Mouse (Mus musculus) forebrain, embryonic 13.5 days (tissue): Measurements from ENCODE around the gene Kif3a. TPM values are rescaled to one million over a fixed set of nuclear protein-coding genes. Genes with fewer than 3 reads are reported as not detected.

Source experiments
- ATAC-seq: fragments of 200-750 bp; cut with Nextera tagmentation; 2 replicates; pipeline ENCODE4 v1.8.0; 2017
- H3K27ac ChIP-seq: fragments of 300-500 bp; sonication (generic); 2 replicates; pipeline ENCODE4 v1.5.1; 2015; ENCODE audit warnings: inconsistent platforms, mild to moderate bottlenecking, moderate library complexity
- H3K27me3 ChIP-seq: fragments of 300-500 bp; sonication (generic); 2 replicates; pipeline ENCODE4 v1.6.1; 2015; ENCODE audit warnings: mild to moderate bottlenecking, inconsistent platforms
- H3K36me3 ChIP-seq: fragments of 300-500 bp; sonication (generic); 2 replicates; pipeline ENCODE4 v1.6.1; 2015; ENCODE audit warnings: mild to moderate bottlenecking, inconsistent platforms; ENCODE audit not compliant: poor library complexity, severe bottlenecking
- H3K4me1 ChIP-seq: fragments of 300-500 bp; sonication (generic); 2 replicates; pipeline ENCODE4 v1.6.1; 2015; ENCODE audit warnings: inconsistent platforms
- H3K4me2 ChIP-seq: fragments of 300-500 bp; sonication (generic); 2 replicates; pipeline ENCODE4 v1.6.1; 2015; ENCODE audit warnings: inconsistent platforms, mild to moderate bottlenecking, moderate library complexity
- H3K4me3 ChIP-seq: fragments of 300-500 bp; sonication (generic); 2 replicates; pipeline ENCODE4 v1.5.1; 2015; ENCODE audit warnings: mild to moderate bottlenecking, inconsistent platforms
- H3K9ac ChIP-seq: fragments of 300-500 bp; sonication (generic); 2 replicates; pipeline ENCODE4 v1.6.1; 2015; ENCODE audit warnings: mild to moderate bottlenecking, inconsistent platforms
- H3K9me3 ChIP-seq: fragments of 300-500 bp; sonication (generic); replicated peaks from 2 replicates; pipeline ENCODE4 v1.6.1; 2016; ENCODE audit warnings: inconsistent platforms
- WGBS: fragments of 180-500 bp; shearing (Covaris S2); methylation state at CpG from one replicate; pipeline ENCODE4 v1.1.7; 2015; 5-methylcytosine and 5-hydroxymethylcytosine counted together
- polyA plus RNA-seq: library from polyadenylated mRNA; unstranded; fragments of >200 nt; fragmentation: Nextera tagmentation; extraction: Ambion mirVana; gene quantifications from 2 replicates; pipeline ENCODE4 v1.2.1, GENCODE M21; 2015

The Kif3a gene
- polyA plus RNA-seq, 1 experiment from 2014 or later, result 199 TPM

DNA sequence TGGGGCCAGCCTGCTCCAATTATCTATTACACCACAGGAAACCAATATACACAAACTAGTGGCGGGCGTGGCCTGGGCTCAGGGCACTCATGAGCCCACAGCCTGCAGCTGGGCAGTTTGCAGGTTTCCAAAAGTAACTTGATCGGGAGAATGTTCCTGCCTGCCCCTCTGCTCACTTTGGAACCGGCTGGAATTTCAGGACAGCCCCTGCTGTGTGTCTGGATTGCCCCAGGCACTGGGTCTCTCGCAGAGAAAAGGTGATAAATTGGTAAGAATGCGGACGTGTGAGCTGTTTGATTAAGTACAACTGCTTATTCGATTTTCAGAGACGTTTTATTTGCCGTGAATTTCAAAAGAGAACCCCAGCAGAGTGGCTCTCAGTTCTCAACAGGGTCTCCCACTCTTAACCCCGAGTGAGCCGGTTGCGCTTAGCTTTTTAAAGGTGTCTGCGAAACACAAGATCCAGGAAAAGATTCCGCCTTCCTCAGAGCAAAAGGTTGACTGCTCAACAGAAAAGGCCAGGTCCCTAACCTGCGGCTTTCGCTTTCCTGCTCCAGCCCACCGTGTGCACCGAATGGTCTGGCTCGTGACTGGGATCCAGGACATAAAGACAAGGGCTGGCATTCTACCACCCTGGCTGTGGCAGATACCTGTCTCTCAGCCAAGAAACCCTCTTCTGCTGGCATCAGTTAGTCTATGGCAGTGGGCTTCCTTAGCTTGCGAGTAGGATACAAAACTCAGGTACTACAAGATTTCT lies 70.0 kb downstream of the Kif3a start:
- H3K36me3 ChIP-seq, result no peaks in the 10 kb centered on the region
- peaks cover 8% of the 10 kb centered on the region for H3K4me1 ChIP-seq
- H3K27ac ChIP-seq, result no peak overlapping the region
- WGBS, result 24% methylated on average over 21 of the region's 21 CpGs
- peaks cover 21% of the 10 kb centered on the region for H3K27me3 ChIP-seq
- H3K9ac ChIP-seq, result peak overlapping the region; percentile 5; the same call in 1 of the 2 replicates
- no peak overlapping the region for H3K4me2 ChIP-seq
- ATAC-seq, result no peak
- H3K4me3 ChIP-seq, result no peak overlapping the region
- no peaks in the 10 kb centered on the region for H3K9me3 ChIP-seq

DNA sequence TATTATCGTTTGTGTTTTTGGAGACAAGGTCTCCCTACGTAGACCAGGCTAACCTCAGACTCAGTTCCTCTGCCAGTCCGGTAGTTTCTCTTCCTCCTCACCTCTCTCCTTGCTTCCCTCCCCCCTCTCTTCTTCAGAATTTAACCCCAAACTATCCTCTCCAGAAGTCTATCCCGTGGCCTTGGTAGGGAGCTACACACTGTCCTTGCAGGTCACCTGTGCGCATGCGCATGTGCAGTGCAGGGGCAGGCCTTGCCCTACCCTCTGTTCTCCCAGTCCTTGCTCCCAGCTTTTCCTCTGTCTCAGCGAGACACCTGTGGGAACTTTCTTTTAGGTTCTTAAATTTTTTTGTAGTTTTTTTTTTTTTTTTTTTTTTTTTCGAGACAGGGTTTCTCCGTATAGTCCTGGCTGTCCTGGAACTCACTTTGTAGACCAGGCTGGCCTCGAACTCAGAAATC lies 70.7 kb downstream of the Kif3a start:
- ATAC-seq, result no peak
- no peaks in the 10 kb centered on the region for H3K9me3 ChIP-seq
- peaks cover 21% of the 10 kb centered on the region for H3K27me3 ChIP-seq
- no peak overlapping the region for H3K4me3 ChIP-seq
- H3K36me3 ChIP-seq, result no peaks in the 10 kb centered on the region
- 82% methylated on average over 10 of the region's 10 CpGs for WGBS
- peaks cover 8% of the 10 kb centered on the region for H3K4me1 ChIP-seq
- no peak overlapping the region for H3K4me2 ChIP-seq
- no peak overlapping the region for H3K27ac ChIP-seq
- H3K9ac ChIP-seq, result no peak overlapping the region

DNA sequence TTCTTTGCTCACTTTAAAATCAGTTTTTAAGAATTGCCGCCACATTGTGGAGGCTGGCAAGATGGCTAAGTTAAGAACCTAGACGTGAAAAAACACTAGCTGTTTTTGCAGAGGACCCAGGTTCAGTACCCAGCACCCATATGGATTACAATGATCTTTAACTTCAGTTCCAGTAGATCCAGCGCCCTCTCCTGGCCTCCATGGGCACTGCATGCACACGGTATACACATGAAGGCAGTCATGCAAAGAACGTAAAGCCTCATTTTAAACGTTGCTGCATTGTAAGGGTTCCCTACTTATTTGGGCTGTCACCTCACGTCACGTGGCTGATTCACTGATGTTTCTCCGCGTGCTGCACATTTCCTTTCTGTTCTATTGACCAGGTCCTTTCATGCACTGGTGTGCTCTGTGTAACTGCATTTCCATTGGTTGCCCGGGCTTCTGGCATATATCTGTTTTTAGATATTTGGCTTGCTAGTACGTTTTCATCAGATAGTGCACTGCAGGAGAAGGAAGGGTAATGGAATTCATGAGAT lies 75.6 kb downstream of the Kif3a start:
- no peak overlapping the region for H3K27ac ChIP-seq
- no peak overlapping the region for H3K9ac ChIP-seq
- H3K27me3 ChIP-seq, result no peaks in the 10 kb centered on the region
- no peaks in the 10 kb centered on the region for H3K9me3 ChIP-seq
- no peaks in the 10 kb centered on the region for H3K36me3 ChIP-seq
- H3K4me1 ChIP-seq, result no peaks in the 10 kb centered on the region
- H3K4me2 ChIP-seq, result no peak overlapping the region
- no peak overlapping the region for H3K4me3 ChIP-seq
- WGBS, result 77% methylated on average over 12 of the region's 12 CpGs
- ATAC-seq, result no peak

DNA sequence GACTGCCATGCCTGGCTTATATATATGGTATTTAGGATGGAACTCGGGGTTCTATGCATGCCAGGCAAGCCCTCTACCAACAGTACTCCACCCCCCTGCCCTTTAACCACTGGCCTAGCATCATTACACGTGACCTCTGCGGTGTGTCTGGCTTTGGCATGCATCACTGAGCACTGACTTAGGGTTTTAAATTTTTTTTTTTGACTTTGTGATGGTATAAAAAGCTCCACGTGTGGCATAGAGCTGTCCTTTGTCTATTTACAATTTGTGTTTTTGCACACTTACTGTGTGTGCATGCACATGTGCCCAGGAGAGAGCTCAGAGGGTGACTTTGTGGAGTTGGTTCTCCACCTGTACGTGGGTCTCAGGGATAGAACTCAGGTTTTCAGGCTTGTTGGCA lies 76.8 kb downstream of the Kif3a start:
- Histone ChIP-seq H3K27me3 (no peaks in the 10 kb centered on the region), H3K4me3 (no peak overlapping the region), H3K4me2 (no peak overlapping the region), H3K4me1 (no peaks in the 10 kb centered on the region), H3K9me3 (no peaks in the 10 kb centered on the region), H3K36me3 (no peaks in the 10 kb centered on the region), H3K9ac (no peak overlapping the region), H3K27ac (no peak overlapping the region)
- no peak for ATAC-seq
- 73% methylated on average over 5 of the region's 5 CpGs for WGBS

DNA sequence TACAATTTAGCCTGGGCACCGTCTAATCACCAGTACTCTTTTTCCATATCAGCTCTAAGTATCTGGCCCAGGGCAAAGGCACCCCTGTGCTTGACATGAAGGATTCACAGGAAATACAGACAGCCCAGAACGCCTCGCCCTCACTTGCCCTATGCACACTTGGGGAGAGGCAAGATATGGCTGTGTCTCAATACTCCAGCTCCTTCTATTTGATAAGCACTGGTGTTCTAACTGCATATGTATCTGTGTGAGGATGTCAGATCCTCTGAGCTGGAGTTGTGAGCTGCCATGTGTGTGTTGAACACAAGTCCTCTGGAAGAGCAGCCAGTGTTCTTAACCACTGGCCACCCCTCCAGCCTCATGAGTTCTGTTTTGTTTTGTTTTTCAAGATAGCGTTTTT lies 84.3 kb downstream of the Kif3a start:
- no peaks in the 10 kb centered on the region for H3K27me3 ChIP-seq
- no peak overlapping the region for H3K9ac ChIP-seq
- no peak for ATAC-seq
- no peak overlapping the region for H3K4me3 ChIP-seq
- WGBS, result 94% methylated on average over 4 of the region's 4 CpGs
- peaks cover 49% of the 10 kb centered on the region for H3K36me3 ChIP-seq
- H3K4me1 ChIP-seq, result no peaks in the 10 kb centered on the region
- H3K27ac ChIP-seq, result no peak overlapping the region
- H3K4me2 ChIP-seq, result no peak overlapping the region
- no peaks in the 10 kb centered on the region for H3K9me3 ChIP-seq

Other genes with a start within 250 kb of the Kif3a start
- gene Zcchc10, start 242.7 kb upstream of the Kif3a start, polyA plus RNA-seq, result 18.1 and 19.0 TPM in 2 replicates
- gene Aff4, start 216.5 kb upstream of the Kif3a start, polyA plus RNA-seq, result 66.0 and 66.7 TPM in 2 replicates
- gene Leap2, start 144.2 kb upstream of the Kif3a start, polyA plus RNA-seq, result 0.49 TPM in 1 of 2 replicates, not detected in the other
- gene Uqcrq, start 136.5 kb upstream of the Kif3a start, polyA plus RNA-seq, result 677 and 698 TPM in 2 replicates
- 2.1 and 2.7 TPM in 2 replicates for gene Gdf9, start 136.4 kb upstream of the Kif3a start, polyA plus RNA-seq
- gene Gm10447, start 110.3 kb upstream of the Kif3a start, polyA plus RNA-seq, result not detected in 2 replicates
- gene Shroom1, start 110.2 kb upstream of the Kif3a start, polyA plus RNA-seq, result 1.2 and 1.3 TPM in 2 replicates
- gene Gm9837, start 96.9 kb upstream of the Kif3a start, polyA plus RNA-seq, result not detected in 2 replicates
- gene Gm9945, start 87.2 kb upstream of the Kif3a start, polyA plus RNA-seq, result not detected in 2 replicates
- 0.97 and 1.1 TPM in 2 replicates for gene Sowaha, start 87.1 kb upstream of the Kif3a start, polyA plus RNA-seq
- gene Sept8, start 48.1 kb upstream of the Kif3a start, polyA plus RNA-seq, result 17.1 and 17.9 TPM in 2 replicates
- 1.8 and 2.9 TPM in 2 replicates for gene Il4, start 51.3 kb downstream of the Kif3a start, polyA plus RNA-seq
- not detected in 2 replicates for gene Il13, start 67.3 kb downstream of the Kif3a start, polyA plus RNA-seq
- gene Rad50, start 139.9 kb downstream of the Kif3a start, polyA plus RNA-seq, result 17.7 and 18.2 TPM in 2 replicates
- gene Il5, start 153.4 kb downstream of the Kif3a start, polyA plus RNA-seq, result not detected in 2 replicates
- 2.6 and 2.7 TPM in 2 replicates for gene Irf1, start 202.6 kb downstream of the Kif3a start, polyA plus RNA-seq
- not detected in 2 replicates for gene Gm17334, start 205.8 kb downstream of the Kif3a start, polyA plus RNA-seq